Mouse (Mus musculus) liver, postnatal 0 days (tissue): ENCODE data around the gene Clcnkb.

ENCODE experiments used
- CTCF ChIP-seq: sonication (generic); IDR thresholded peaks from 2 replicates; pipeline ENCODE4 v1.5.1; 2016; ENCODE audit warnings: antibody characterized with exemption, low read depth
- EP300 ChIP-seq: IDR thresholded peaks from 2 replicates; pipeline ENCODE4 v1.6.1; 2016; ENCODE audit warnings: antibody characterized with exemption, low read depth, mild to moderate bottlenecking

DNA sequence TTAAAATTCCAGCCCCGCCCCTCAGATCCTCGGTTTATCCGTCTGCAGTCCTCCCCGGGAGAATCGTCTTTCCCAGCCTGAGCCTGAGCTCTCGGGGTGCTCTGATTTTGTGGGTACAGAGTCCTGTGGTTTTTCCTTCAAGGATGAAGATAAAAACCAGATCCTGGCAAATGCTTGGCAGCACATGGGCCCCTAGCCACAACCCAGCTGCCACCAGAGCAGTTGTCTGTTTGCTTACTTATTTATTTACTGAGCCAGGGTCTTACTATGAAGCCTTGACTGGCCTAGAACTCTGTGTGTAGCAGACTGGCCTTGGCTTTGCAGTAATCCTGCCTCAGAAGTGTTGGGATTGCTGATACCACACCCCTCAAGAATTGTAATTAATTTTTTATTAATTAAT is 56.6 kb downstream of the Clcnkb start:
- TF ChIP-seq CTCF (no peak), EP300 (no peak)
